Mouse (Mus musculus): Measurements from ENCODE around the gene Hmox1.

Hmox1 gene

DNA sequence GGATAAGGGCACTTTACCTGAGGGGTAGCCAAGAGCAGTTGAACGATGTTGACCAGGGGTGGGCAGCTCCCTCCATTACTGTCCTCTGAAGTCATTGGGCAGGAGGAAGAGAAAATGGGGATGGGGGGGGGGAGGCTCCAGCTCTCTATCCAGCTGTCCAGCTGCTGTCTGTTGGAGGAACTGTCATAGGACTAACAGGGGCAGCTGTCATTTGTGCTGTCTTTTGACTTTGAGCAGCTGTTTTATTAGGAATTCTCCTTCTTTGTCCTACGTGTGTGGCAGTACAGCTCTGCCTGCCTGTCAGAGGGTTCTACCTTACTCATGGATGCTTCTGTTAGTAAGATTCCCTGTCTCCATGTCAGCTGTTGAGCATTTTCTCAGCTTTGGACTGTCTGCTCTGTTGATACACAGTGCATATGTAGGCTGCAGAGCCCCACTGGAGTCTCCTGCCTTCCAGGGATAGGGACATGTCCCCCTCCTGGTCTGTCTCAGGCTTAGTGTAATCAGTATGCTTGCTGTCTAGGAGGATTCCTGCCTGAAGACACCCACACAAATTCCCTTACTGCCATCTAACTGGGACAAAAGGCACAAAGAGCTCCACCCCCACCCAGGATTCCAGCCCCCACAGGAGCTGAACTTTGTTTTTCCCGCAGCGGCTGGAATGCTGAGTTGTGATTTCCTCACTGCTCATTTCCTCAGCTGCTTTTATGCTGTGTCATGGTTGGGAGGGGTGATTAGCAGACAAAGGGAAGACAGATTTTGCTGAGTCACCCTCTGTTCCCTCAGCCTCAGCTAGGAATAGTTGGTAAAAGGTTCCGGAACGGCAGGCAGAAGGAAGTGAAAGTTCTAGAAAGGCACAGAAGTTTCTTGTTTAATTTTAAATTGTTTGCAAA lies 4.2 kb upstream of the Hmox1 start:
- peak; percentile 64 to 69 for DNase-seq (ENCODE audit: low spot score in 2 of 2)

DNA sequence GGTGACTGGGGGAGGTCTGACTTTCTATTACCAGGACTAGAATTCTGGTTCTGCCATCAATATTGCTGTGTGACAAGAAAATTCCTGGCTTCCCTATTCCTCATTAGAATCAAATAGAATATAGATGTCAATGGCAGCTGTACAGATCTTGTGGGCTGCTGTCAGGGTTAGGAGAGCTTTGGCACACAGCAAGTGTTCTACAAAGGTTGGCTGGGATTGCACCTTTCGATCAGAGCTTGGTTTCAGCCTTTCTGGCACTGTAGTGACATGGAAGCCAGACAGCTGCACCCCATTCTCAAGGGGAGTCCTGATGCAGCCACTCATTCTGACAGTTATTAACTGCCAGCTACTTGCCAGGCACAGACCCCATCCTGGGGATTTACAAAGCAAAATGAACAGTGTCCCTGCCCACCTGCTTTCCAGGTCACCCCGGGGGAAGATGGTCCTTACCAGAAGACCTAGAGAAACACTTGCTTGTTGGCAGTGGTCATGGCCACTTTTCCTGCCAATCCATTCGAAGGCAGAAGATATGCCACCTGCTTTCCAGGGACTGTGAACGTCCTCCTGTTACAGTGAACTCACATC lies 2.5 kb upstream of the Hmox1 start:
- no peak for DNase-seq (ENCODE audit: low spot score in 2 of 2)

GRCm38 (mm10) chr8:75102956-75103355 lies 9.5 kb downstream of the Hmox1 start:
- no peak for DNase-seq (ENCODE audit: low spot score in 2 of 2)

GRCm38 (mm10) chr8:75103376-75103878 lies 10.0 kb downstream of the Hmox1 start:
- no peak for DNase-seq (ENCODE audit: low spot score in 2 of 2)

DNA sequence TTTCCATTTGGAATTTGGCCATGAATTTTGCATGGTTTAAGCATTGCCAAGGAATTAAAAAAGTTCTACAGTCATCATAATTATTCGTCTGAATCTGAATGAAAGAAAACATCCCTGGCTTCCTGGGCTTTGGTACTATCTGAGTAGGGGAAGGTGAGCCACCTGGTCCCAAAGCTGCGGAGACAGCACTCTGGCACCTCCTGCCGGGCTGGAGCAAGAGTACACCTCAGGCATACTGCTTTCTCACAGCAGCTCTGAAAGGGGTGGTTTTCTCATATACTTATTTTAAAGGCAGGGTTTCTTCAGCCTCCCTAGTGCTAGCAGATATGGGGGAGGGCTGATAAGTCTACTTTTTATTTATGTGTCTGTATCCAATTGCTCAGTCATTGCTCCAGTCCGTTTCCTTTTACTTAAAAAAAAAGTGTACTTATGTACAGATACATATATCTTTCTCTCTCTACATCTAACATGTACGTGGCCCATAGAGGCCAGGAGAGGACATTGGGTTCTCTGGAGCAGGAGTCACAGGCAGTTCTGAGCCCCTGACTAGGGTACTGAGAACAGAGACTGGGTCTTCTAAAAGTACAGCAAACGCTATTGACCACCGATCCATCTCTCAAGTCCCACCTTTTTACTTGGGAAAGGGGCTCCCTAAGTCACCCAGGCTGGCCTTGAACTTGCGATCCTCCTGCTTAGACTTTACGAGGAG lies 15.3 kb downstream of the Hmox1 start:
- peak; percentile 49 to 64 for DNase-seq (ENCODE audit: low spot score in 2 of 2)

- DNase-seq (ENCODE audit: low spot score in 2 of 2): peak; percentile 99
Measured at GRCm38 (mm10) chr8:75109236-75109967, 16.0 kb downstream of the Hmox1 start, which contains the start of gene Mcm5. Gene Mcm5 (plus strand): TSS chr8:75109569.

DNA sequence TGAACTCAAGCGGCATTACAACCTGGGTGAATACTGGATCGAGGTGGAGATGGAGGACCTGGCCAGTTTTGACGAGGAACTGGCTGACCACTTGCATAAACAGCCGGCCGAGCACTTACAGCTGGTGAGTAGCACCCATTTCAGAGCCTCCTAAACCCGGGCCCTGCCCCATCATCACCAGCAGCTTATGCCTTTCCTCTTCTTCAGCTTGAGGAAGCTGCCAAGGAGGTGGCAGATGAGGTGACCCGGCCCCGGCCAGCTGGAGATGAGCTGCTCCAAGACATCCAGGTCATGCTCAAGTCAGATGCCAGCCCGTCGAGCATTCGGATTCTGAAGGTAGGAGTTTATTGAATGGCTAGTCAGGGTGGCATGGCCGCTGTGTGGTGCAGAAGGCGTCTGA lies 16.7 kb downstream of the Hmox1 start:
- DNase-seq (ENCODE audit: low spot score in 2 of 2): no peak

GRCm38 (mm10) chr8:75118505-75118904 lies 25.1 kb downstream of the Hmox1 start:
- DNase-seq (ENCODE audit: low spot score in 2 of 2): no peak

DNA sequence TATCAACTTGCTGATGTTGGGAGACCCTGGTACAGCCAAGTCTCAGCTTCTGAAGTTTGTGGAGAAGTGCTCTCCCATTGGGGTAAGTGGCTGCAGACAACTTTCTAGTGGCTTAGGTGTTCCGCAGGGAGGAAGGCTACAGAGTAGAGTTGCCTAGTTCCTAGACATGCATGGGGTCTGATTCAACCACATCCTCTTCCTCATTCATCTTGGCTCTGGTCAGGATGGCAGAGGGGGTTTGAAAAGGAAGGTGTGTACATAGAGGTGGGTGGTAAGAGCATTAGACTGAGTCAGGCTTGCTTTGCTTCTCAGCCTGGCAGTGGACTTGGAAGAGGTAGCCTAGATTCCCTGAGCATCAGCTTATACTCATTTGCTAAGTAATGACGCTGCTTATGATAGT lies 25.9 kb downstream of the Hmox1 start:
- DNase-seq (ENCODE audit: low spot score in 2 of 2): no peak

DNA sequence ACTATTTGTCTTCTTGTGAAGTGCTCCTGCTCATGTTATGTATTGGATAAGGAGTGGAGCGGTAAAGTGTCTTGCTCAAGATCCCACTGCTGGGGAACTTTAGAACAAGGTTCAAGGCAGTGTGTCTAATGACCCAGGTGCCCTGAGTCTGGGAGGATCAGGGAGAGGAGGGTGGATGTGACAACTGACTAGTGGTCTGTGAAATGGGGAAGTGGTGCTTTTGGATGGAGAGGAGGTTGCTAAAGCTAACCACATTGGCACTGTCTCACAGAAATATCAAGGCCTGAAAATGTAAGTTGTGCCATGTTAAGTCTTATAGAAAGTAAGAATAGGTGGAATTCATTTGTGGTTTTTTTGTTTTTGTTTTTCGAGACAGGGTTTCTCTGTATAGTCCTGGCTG lies 26.3 kb downstream of the Hmox1 start:
- DNase-seq (ENCODE audit: low spot score in 2 of 2): no peak

DNA sequence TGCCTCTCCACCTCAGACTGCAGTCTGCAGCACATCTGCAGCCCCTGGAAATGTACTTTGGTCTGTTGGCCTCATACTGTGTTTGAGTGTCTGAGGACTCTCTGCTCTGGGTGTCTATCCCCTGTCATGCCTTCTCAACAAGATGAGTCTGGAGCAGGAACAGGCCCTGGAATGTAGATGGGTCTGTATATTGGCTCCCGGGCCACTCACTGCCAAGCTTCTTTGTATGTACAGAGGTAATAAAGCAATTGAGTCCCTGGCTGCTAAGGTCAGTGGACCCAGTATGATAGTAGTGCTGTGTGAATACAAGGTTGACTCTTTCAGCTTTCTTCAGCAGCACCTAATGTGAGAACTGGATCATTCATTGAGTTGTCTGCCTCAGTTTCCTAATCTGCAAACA lies 34.0 kb downstream of the Hmox1 start:
- no peak for DNase-seq (ENCODE audit: low spot score in 2 of 2)

DNA sequence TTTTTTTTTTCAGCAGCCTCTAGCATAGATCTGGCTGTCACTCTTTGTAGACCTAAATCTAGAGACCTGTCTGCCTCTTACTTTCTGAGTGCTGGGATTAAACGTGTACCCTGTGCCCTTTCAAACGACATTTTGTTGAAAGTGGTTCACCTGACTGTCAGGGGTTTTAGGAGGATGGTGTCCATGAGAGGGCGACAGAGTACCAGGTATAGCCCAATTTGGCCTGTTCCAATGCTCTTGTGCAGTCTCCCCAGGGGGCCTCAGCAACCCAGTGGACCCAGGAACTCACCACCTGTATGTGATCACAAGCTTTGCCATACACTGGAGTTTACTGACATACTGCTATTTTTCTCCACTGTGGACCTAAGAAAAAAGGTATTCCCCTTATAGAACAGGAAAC lies 39.1 kb downstream of the Hmox1 start:
- DNase-seq (ENCODE audit: low spot score in 2 of 2): peak in 1 of 2 experiments; percentile 40

- no peak for DNase-seq (ENCODE audit: low spot score in 2 of 2)
Measured at GRCm38 (mm10) chr8:75133399-75133798, 40.0 kb downstream of the Hmox1 start.

- peak in 1 of 2 experiments; percentile 46 for DNase-seq (ENCODE audit: low spot score in 2 of 2)
Measured at GRCm38 (mm10) chr8:75134603-75135391, 41.4 kb downstream of the Hmox1 start.

GRCm38 (mm10) chr8:75135756-75136155 lies 42.3 kb downstream of the Hmox1 start:
- peak in 1 of 2 experiments; percentile 26 for DNase-seq (ENCODE audit: low spot score in 2 of 2)

- no peak for DNase-seq (ENCODE audit: low spot score in 2 of 2)
Measured at GRCm38 (mm10) chr8:75136256-75136655, 42.8 kb downstream of the Hmox1 start.

DNA sequence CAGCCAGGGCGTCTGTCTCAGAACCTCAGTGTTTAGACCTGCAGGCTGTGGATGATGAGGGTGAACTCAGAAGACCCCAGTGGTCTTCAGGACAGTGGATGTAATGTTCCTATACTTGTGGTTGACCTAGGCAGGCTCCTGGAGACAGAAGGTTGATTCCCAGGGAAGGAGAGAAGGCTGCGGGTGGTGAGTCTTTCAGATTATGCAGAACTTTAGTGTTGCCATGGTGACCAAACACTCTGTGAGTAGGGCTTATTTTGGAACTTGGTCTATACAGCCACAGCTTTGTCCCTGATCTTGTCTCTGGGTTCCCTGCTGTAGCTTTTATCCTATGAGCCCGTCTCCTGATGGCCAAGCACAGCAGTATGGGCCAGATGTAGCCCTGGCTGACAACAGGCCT lies 44.1 kb downstream of the Hmox1 start:
- no peak for DNase-seq (ENCODE audit: low spot score in 2 of 2)
